Mouse (Mus musculus): ENCODE measurements around the gene Ttc32.

GRCm38 (mm10) chr12:9059502-9059901, 29.7 kb downstream of the Ttc32 start:
- TF ChIP-seq CTCF (conservative IDR thresholded peaks at IDR 0.05 in 1 of 2, IDR thresholded peaks at IDR 0.05 in 1 of 2; ENCODE audit: low read depth in 2 of 2, low read length in 2 of 2) = no peak
- no peak for TF ChIP-seq JUN (IDR thresholded peaks at IDR 0.05; ENCODE audit: insufficient read depth, low read depth, low read length)
- TF ChIP-seq POLR2A (IDR thresholded peaks at IDR 0.05; ENCODE audit: low read depth, low read length) = no peak
- TF ChIP-seq POLR2AphosphoS2 (IDR thresholded peaks at IDR 0.05; ENCODE audit: low read depth, low read length) = no peak
- no peak for TF ChIP-seq ZKSCAN1 (IDR thresholded peaks at IDR 0.05; ENCODE audit: borderline replicate concordance, low read depth, low read length)
- no peak for TF ChIP-seq E2F4 (IDR thresholded peaks at IDR 0.05; ENCODE audit: insufficient replicate concordance, low read depth, low read length)
- TF ChIP-seq UBTF (IDR thresholded peaks at IDR 0.05; ENCODE audit: low read depth, low read length) = no peak
- no peak for TF ChIP-seq BHLHE40 (IDR thresholded peaks at IDR 0.05; ENCODE audit: low read depth, low read length)
- no peak for TF ChIP-seq USF1 (IDR thresholded peaks at IDR 0.05; ENCODE audit: low read depth, low read length)
- TF ChIP-seq EP300 (IDR thresholded peaks at IDR 0.05; ENCODE audit: low read length) = no peak
- no peak for TF ChIP-seq SIN3A (IDR thresholded peaks at IDR 0.05; ENCODE audit: low read length)

All from CH12.LX (cell line).